Mouse (Mus musculus) adrenal gland, adult 2 months (tissue): Measurements from ENCODE around the gene Obp2b. TPM values are rescaled to one million over a fixed set of nuclear protein-coding genes. Genes with fewer than 3 reads are reported as not detected.
"Not testable (repeated sequence)": the region's sequence is repeated elsewhere in the genome, so short reads cannot be mapped to it uniquely, and the experiment has no call there.

Experiments
- DNase-seq: peaks from one replicate; pipeline ENCODE4 v3.0.0; 2021
- long read RNA-seq: library from polyadenylated mRNA; stranded (forward); transcript quantifications from one replicate; pipeline ENCODE4 v2.0.0, GENCODE M21; 2021
- polyA plus RNA-seq: library from polyadenylated mRNA; depleted of rRNA; stranded (reverse); fragments of >200 nt; gene quantifications from 2 replicates; pipeline ENCODE4 v1.2.3, GENCODE M21; 2012; rRNA removed
- total RNA-seq, 2 experiments: library from RNA; stranded (reverse); gene quantifications; 2 replicates each; pipeline ENCODE4 v1.2.3; 2021

Gene Obp2b
- total RNA-seq (not detected), polyA plus RNA-seq (not detected in 2 replicates)
- long read RNA-seq = 0 reads

- DNase-seq = not testable (repeated sequence)
Observed at GRCm38 (mm10) chr2:25736709-25737108, at the start of gene Obp2b. Gene Obp2b (plus strand): TSS chr2:25737009.

DNA sequence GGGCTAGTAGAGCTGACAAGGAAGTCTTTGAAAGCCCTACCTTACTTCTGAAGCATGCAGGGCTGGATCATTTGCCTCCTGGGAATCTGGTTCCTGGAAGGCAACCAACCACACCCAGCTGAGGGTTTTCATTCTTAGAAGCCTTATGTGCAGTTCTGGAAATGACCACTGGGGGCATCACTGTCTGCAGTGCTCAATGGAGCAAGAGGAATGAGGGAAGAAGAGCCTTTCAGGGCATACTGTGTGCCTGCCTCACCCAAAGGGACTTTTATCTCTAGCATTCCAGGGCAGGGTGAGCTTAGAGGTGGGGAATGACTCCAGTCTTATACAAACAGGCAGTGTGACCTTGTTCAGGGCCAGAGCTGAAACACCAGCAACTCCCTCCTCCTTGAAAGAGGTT is 42.2 kb upstream of the Obp2b start:
- peak; percentile 71 for DNase-seq

- peak; percentile 51 for DNase-seq
Observed at GRCm38 (mm10) chr2:25696951-25697350, 39.9 kb upstream of the Obp2b start.

DNA sequence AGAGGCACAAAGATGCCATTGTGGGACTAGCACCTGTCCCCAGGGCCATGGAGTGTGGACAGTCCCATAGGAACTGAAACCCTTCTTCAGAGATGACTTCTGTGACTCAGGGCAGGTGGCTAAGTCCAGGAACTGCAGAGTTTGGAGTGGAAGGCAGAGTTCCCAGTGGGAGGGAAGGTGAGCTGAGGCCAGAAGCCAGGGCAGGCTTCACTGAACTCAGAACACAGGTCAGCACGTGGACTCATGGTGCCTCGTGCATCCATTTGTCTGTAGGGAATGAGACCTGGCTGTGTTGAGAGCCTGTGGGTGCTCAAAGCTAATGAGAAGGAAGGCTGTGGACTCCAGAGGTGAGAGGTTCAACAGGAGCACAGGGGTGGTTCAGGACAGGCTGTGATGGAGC is 38.1 kb upstream of the Obp2b start:
- DNase-seq = no peak

- DNase-seq = not testable (repeated sequence)
Observed at GRCm38 (mm10) chr2:25699743-25700142, 37.1 kb upstream of the Obp2b start, which contains the start of gene Obp2a. Gene Obp2a (plus strand): TSS chr2:25700043.

DNA sequence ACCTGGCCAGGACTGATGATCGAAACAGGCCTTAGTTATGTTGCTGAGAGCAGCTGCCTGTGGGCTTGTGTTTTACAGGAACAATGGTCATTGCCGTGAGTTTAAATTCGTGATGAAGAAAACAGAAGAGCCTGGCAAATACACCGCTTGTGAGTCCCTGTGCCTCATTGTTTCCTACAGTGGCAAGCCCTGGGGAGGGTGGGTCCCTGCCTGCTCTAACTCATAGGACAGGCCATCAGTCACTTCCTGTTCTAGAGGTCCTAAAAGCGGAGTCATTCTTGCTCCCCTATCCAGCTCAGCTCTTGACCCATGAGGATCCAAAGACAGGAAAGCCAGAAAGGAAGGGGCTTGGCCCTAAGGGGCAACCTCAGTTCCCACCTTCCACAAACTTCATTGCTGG is 35.8 kb upstream of the Obp2b start:
- DNase-seq = no peak

GRCm38 (mm10) chr2:25703706-25704105 is 33.1 kb upstream of the Obp2b start:
- DNase-seq = peak; percentile 35

GRCm38 (mm10) chr2:25706643-25707481 is 29.9 kb upstream of the Obp2b start, which contains the start of gene Bmyc:
Gene Bmyc (plus strand): TSS chr2:25706739.
- DNase-seq = peak; percentile 91

- DNase-seq = peak; percentile 44
Observed at GRCm38 (mm10) chr2:25708121-25708520, 28.7 kb upstream of the Obp2b start.

GRCm38 (mm10) chr2:25709056-25709455 is 27.8 kb upstream of the Obp2b start:
- DNase-seq = not testable (repeated sequence)

DNA sequence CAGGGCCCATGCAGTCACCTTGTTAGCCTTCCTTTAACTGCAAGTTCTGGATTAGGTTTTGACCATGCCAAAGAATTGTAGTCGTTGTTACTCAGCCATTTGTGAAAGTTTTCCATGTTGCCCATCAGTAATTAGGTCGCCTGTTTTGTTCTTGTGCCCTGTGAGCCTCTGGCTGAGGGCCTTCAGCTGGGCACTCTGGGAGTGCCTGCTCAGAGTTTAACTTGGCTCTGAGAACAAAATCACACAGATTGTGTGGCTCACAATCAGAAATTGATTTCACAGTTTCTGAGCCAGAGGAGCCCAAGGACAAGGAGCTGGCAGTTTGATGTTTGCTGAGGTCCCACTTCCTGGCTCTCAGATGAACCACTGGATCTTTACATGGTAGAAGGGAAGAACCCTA is 27.0 kb upstream of the Obp2b start:
- DNase-seq = not testable (repeated sequence)

DNA sequence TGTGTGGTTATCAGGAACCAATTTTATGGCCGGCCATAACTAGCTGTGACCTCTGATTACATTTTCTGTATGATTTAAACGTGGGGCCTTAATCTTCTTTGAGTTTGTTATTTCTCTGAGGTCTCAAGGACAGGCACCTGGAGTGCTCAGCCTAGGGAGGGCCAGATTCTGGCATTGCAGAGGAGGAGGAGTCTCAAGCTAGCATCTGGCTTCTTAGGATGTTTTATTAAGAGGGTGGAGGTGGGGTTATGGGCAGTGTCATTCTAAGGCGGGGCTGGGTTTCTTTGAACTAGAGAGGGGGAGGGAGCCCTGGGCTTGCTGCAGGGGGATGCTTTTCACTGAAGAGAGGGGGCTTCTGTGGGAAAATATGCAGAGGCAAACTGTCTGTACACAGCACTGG is 25.2 kb upstream of the Obp2b start:
- not testable (repeated sequence) for DNase-seq

DNA sequence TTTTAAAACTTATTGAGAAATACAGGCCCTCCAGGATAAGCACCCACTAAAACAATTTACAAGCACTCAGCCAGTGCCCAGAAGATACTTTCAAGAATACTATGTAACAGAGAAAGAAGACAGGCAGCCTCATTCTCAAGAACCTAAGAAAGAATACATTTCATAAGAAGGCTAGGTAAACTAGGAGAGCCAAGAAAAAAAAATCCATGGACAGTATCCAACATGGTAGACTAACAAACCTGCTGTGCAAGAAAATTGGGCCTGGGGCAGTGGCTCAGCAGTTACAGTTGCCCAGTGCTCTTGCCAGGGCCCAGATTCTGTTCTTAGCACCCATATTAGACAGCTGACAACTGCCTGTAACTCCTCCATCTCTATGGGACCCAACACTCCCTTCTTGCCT is 19.6 kb upstream of the Obp2b start:
- DNase-seq = no peak

GRCm38 (mm10) chr2:25733199-25733930 is 3.4 kb upstream of the Obp2b start:
- DNase-seq = no peak

- DNase-seq = no peak
Observed at GRCm38 (mm10) chr2:25741671-25742070, 4.9 kb downstream of the Obp2b start.

DNA sequence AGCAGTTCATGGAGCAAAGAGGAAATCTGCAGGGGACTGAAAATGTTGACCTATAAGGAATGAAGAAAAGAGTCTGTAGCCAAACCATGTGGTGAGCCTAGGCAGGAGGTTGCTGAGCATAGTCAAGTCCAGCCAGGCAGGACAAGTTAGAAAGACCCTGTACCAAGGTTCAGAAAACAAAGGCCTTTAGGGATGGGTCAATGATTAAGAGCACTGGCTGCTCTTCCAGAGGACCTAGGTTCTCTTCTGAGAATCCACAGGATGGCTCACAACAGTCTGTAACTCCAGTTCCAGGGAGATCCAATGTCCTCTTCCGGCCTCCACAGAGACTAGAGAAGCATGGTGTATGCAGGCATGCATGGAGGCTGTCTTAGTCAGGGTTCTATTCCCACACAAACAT is 17.4 kb downstream of the Obp2b start:
- DNase-seq = no peak

GRCm38 (mm10) chr2:25758064-25758625 is 21.3 kb downstream of the Obp2b start:
- no peak for DNase-seq

DNA sequence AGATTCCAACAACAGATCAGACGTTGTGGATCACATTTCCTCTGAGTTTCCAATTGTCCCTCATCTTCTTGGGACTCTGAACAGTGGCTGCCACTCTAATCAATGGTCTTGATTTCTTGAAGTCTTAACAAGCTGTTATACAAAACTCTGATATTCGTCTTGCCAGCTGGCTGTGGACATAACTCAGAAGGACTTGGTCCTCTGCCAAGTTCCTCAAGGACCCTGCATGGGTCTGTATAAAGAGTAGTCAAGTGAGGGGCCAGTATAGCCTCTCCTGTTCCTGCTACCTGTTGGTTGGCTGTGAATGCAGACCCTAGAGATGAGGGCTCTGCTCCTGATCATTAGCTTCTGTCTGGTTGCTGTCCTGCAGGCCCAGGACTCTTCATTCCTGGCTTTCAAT is 28.5 kb downstream of the Obp2b start, which contains the start of gene Lcn3:
Lcn3 (plus strand) TSS at position 301 of the 400 bp plus-strand sequence.
- DNase-seq = no peak

GRCm38 (mm10) chr2:25767764-25768163 is 31.0 kb downstream of the Obp2b start:
- DNase-seq = no peak

DNA sequence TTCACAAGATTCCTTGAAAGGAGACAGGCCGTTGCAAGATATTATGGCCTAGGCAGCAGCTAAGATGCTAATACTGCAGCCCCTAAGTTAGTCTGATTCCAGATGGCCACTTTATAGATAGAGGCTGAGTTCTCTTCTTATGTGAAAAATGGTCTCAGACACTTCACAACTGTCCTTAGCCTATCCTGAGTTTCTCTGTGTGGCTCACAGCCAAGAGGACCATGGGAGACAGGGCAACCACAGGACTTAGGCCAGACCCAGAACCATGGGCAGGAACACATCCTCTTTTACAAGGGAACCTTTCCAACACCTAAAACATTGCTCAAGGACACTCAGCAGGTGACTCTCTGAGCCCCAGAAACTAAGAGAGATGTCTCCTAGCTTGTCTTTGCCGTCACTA is 36.7 kb downstream of the Obp2b start:
- DNase-seq = no peak

GRCm38 (mm10) chr2:25774640-25775039 is 37.8 kb downstream of the Obp2b start:
- no peak for DNase-seq

- DNase-seq = peak; percentile 52
Observed at GRCm38 (mm10) chr2:25775991-25776390, 39.2 kb downstream of the Obp2b start.

GRCm38 (mm10) chr2:25776717-25777116 is 39.9 kb downstream of the Obp2b start, which contains the start of gene Lcn11:
Gene Lcn11 (plus strand): TSS chr2:25777017.
- no peak for DNase-seq
